Mouse (Mus musculus): Measurements from ENCODE around the gene Bcl2l14. TPM values are rescaled to one million over a fixed set of nuclear protein-coding genes. Genes with fewer than 3 reads are reported as not detected.

The Bcl2l14 gene
- 0.25 TPM in 1 of 2 replicates, not detected in the other for polyA plus RNA-seq (2015; fragmentation: Nextera tagmentation; extraction: Ambion mirVana)

DNA sequence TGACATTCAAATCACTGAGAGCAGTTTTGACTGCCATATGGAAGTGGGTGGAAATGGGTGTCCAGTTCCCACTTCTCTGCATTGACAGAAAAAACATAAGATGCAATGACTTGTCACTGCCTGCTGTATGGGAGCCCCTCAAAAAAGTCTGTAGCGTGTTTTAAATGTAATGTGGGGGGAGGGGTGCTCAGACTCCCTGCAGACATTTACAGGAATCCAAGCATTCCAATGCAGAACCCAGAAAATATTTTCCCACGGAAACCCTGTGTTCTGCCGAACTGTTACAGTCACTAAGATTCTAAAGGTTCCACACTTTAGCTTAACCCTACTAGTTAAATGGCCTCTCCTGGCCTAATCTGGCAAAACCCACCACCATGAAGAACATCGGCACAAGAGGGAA is at the start of gene Bcl2l14:
TSS of gene Bcl2l14 (plus strand) at position 301 of the 400 bp plus-strand sequence.

Other genes starting within 250 kb of the Bcl2l14 start
- gene Lrp6, start 170.6 kb downstream of the Bcl2l14 start, polyA plus RNA-seq (2015; fragmentation: Nextera tagmentation; extraction: Ambion mirVana) = 19.5 and 23.7 TPM in 2 replicates
- 3.3 and 6.4 TPM in 2 replicates for gene Mansc1, start 236.2 kb downstream of the Bcl2l14 start, polyA plus RNA-seq (2015; fragmentation: Nextera tagmentation; extraction: Ambion mirVana)
- gene Borcs5, start 243.2 kb downstream of the Bcl2l14 start, polyA plus RNA-seq (2015; fragmentation: Nextera tagmentation; extraction: Ambion mirVana) = 15.4 and 26.1 TPM in 2 replicates

Data from adrenal gland, postnatal 0 days (tissue).